Mouse (Mus musculus) frontal cortex, postnatal 10 days (tissue): Measurements from ENCODE around the gene Uri1.

Source experiments
- DNase-seq, 2 experiments: peaks; one replicate each; pipeline ENCODE4 v3.0.0; 2022; ENCODE audit warnings: low spot score in 2 of 2, mixed read lengths in 1 of 2

Gene Uri1

DNA sequence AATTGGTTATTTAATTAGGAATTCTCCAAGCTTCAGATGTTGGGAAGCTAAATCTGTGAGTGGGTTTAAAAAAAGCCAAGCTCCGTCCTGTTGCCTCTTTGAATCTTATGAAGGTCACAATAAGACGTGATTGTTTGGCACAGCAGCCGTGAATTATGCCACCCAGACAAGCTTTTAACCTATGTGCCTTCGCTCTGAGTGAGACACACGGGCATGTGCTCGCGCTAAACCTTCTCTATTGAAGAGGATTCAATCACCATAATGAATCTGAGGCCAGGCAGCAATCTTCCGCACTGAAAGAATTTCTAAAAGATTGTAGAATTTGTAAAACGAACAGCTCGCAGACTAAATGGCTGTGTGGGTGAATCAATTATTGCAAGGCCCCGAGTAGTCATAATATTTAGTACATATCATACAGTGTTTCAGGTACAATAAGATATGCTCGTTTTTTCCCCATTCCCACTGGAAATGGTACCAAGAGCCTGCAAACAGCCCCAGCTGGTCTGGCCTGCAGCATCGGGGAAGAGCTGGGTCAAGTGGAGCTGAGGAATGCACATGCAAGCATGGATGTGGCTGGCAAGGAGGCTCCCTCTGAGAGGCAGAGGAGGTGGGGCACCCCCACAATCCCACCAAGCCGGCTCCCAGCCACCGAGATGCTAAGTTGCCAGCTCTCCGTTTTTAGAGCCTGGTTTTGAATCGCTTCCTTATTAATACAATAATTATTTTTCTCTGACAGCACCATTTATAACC, 101.5 kb downstream of the Uri1 start:
- DNase-seq, result no peak

DNA sequence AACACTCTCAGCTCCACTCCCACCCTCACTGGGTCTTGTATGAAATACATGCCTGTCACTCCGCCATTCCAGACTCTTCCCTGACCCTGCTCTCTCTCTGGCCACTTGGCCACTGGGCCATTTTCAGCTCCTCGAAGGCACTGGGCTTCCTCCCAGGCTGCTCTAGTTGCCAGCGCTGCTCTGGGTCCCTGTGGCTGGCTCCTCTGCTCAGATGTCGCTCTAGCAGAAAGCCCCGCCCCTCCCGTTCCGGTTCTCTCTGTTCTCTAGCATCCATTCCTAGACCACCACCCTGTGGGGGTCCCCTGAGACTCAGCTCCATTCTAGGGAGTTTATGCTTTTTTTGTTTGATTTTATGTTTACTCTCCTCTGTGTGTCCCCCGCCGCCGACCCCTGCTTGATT, 104.4 kb downstream of the Uri1 start:
- no peak for DNase-seq

DNA sequence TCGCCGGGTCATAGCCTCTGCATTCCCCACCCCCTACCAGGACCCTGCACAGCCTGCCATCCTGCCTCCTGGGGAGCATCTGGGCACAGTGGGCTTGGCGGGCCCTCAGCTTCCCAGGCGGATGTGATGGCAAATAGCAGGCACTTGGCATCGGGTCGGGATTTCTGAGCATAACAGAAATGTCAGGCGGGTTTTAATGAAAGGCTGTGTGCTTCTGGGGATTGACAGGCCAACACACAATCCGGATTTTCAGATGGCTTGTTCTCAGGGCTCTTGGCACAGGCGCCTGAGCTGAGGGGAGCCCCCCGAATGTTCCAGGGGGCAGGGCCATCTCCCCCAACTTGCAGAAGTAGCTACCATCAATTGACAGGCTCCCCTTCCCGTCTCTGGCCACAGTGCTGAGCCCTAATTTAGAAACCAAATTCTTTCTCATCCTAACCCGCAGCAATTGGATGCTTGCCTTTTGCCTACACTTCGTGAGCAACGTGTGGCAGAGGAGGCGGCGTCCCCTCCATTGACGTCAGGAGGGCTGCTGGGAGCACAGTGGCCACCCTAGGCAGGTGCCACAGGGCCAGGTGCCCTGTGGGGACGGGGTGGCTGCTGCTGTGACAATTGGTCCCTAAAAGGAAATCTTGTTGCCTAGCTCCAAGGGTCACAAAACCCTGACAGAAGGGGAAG, 106.5 kb downstream of the Uri1 start:
- DNase-seq, result no peak

DNA sequence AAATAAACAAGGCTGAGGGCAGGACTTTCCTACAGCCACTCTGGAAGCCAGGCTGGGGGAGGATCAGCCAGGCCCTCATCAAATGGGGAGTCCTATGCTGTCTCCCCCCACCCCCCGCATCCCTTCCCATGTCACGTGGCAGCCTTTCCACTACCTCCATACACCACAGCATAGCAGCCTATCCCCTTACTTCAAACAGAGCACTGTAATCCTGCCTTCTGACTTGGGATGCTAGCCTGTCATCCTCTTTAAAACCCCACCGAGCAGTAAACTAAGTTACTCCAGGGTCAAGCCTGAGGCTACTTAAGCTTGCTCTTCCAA, 111.6 kb downstream of the Uri1 start:
- DNase-seq, result no peak

DNA sequence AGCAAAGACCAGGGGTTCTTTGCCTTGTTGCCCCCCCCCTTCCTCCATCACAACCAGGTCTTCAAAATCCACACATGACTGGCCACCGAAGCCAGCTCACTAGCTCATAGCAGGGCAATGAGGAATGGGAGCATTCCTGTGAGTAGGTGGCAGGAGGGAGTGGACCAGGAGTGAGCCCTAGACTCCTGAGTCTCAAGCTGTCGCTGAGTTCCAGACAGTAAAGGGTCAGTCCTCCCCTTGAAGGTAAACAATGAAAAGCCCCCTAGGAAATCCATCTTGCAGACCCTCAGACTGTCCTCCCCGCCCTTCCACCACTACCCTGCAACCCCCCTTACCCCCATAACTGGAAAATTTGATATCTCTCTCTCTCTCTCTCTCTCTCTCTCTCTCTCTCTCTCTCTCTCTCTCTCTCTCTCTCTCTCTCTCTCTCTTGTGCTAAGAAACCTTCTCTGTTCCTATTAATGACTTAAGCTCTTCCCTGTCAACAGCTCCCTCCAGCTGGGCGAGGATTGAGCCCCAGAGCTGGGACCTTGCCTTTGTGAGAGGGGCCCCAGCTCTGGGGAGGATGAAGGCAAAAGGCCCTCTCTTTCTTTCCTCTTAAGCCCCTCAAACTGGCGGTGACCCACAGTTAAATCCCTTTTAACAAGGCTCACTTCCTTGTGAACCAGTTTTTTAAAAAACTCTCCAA, 112.1 kb downstream of the Uri1 start:
- no peak for DNase-seq

DNA sequence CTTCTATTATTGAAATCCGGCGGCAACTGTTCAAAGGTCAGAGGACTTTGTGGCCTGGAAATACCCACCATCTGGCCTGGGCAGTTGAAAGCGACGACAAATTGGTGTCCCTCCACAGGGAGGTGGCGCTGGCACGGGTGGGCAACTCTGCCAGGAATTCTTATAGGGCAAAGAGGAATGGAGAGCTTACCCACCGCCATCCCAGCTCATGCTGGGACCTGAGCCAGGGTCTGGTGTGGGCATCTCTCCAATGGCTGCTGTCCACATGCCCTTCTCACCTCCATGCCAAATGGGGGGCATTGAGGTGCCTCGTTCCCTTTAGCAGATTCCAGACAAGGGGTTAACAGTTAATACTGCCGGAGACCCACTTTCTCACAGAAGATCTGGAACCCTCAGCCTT, 113.2 kb downstream of the Uri1 start:
- DNase-seq, result no peak
